Mouse (Mus musculus) CH12.LX (cell line): ENCODE measurements around the gene Spata20. TPM values are rescaled to one million over a fixed set of nuclear protein-coding genes. Genes with fewer than 3 reads are reported as not detected.

Experiments
- DNase-seq: peaks from one replicate; pipeline ENCODE4 v3.0.0-alpha.2; 2013; ENCODE audit errors: extremely low read depth
- H3K27ac ChIP-seq: 2 replicates; pipeline ENCODE4 v1.5.1; 2012; ENCODE audit warnings: low read depth, mild to moderate bottlenecking, control low read depth, moderate library complexity; ENCODE audit not compliant: insufficient read depth
- H3K27me3 ChIP-seq: replicated peaks from 2 replicates; pipeline ENCODE3; 2012; ENCODE audit warnings: inconsistent platforms
- H3K36me3 ChIP-seq, 2 experiments: replicated peaks in 1 of 2; 2 replicates each; pipeline versions ENCODE3 to v1.6.1; 2012; ENCODE audit warnings: inconsistent platforms in 1 of 2, low read length in 1 of 2, mild to moderate bottlenecking in 1 of 2, mixed read lengths in 1 of 2, moderate library complexity in 1 of 2; ENCODE audit not compliant: control insufficient read depth in 1 of 2, insufficient read depth in 1 of 2
- H3K4me1 ChIP-seq, 2 experiments: 2 replicates each; pipeline ENCODE4 v1.6.1; 2012; ENCODE audit warnings: inconsistent platforms in 1 of 2, moderate library complexity in 1 of 2; ENCODE audit not compliant: insufficient read depth in 2 of 2, control insufficient read depth in 1 of 2
- H3K4me2 ChIP-seq: 2 replicates; pipeline ENCODE4 v1.6.1; 2012; ENCODE audit warnings: low read depth, mild to moderate bottlenecking, control low read depth; ENCODE audit not compliant: poor library complexity, insufficient read depth, severe bottlenecking
- H3K4me3 ChIP-seq, 3 experiments: fragments of 150-350 bp in 1 of 3; sonication (generic) in 1 of 3; replicated peaks in 1 of 3; 2 replicates each; pipeline versions ENCODE3 to v1.5.1; 2011 to 2012; ENCODE audit warnings: low read depth in 2 of 3, low read length in 2 of 3, mild to moderate bottlenecking in 2 of 3, moderate library complexity in 2 of 3, control low read depth in 1 of 3, improper control_type of control experiment in 1 of 3, inconsistent platforms in 1 of 3, mixed read lengths in 1 of 3; ENCODE audit not compliant: poor library complexity in 1 of 3
- H3K79me2 ChIP-seq: replicated peaks from 2 replicates; pipeline ENCODE4 v1.6.1; 2012; ENCODE audit warnings: mild to moderate bottlenecking, moderate library complexity; ENCODE audit not compliant: control insufficient read depth, poor library complexity, insufficient read depth, severe bottlenecking; ENCODE audit errors: extremely low read depth
- H3K9ac ChIP-seq: 2 replicates; pipeline ENCODE4 v1.6.1; 2012; ENCODE audit warnings: low read depth, mild to moderate bottlenecking, control low read depth, moderate library complexity; ENCODE audit not compliant: insufficient read depth
- H3K9me3 ChIP-seq: replicated peaks from 2 replicates; pipeline ENCODE3; 2012; ENCODE audit warnings: low read length, inconsistent platforms, mixed read lengths
- CHD2 ChIP-seq: IDR thresholded peaks from 2 replicates; pipeline ENCODE4 v1.6.1; 2011; ENCODE audit warnings: low read length, improper control_type of control experiment
- CTCF ChIP-seq, 2 experiments: IDR thresholded peaks in 1 of 2; conservative IDR thresholded peaks in 1 of 2; 2 replicates each; pipeline ENCODE4 v1.5.1; 2011 to 2012; ENCODE audit warnings: low read depth in 2 of 2, low read length in 2 of 2, improper control_type of control experiment in 1 of 2, inconsistent platforms in 1 of 2, mild to moderate bottlenecking in 1 of 2, moderate library complexity in 1 of 2
- GABPA ChIP-seq: IDR thresholded peaks from 2 replicates; pipeline ENCODE4 v1.6.1; 2012; ENCODE audit warnings: low read depth, low read length, improper control_type of control experiment, inconsistent platforms; ENCODE audit not compliant: insufficient replicate concordance
- KAT2A ChIP-seq: IDR thresholded peaks from 2 replicates; pipeline ENCODE4 v1.6.1; 2012; ENCODE audit warnings: low read length, improper control_type of control experiment, inconsistent platforms; ENCODE audit not compliant: insufficient replicate concordance
- MAFK ChIP-seq: IDR thresholded peaks from 2 replicates; pipeline ENCODE4 v1.6.1; 2011; ENCODE audit warnings: low read length, improper control_type of control experiment; ENCODE audit not compliant: insufficient replicate concordance
- MAX ChIP-seq: IDR thresholded peaks from 2 replicates; pipeline ENCODE4 v1.6.1; 2011; ENCODE audit warnings: low read length, improper control_type of control experiment
- MAZ ChIP-seq: IDR thresholded peaks from 2 replicates; pipeline ENCODE4 v1.6.1; 2012; ENCODE audit warnings: low read depth, mild to moderate bottlenecking, inconsistent platforms, low read length, improper control_type of control experiment, moderate library complexity
- MEF2A ChIP-seq: IDR thresholded peaks from 2 replicates; pipeline ENCODE4 v1.6.1; 2014; ENCODE audit warnings: low read depth, mild to moderate bottlenecking, inconsistent platforms, low read length, improper control_type of control experiment, borderline replicate concordance
- MYC ChIP-seq: IDR thresholded peaks from 2 replicates; pipeline ENCODE4 v1.6.1; 2011; ENCODE audit warnings: low read depth, mild to moderate bottlenecking, improper control_type of control experiment, low read length
- NELFE ChIP-seq: IDR thresholded peaks from 2 replicates; pipeline ENCODE4 v1.6.1; 2011; ENCODE audit warnings: low read depth, low read length, improper control_type of control experiment
- PAX5 ChIP-seq: IDR thresholded peaks from 2 replicates; pipeline ENCODE4 v1.6.1; 2012; ENCODE audit warnings: low read length, inconsistent platforms, mixed read lengths
- POLR2A ChIP-seq: IDR thresholded peaks from 2 replicates; pipeline ENCODE4 v1.6.1; 2011; ENCODE audit warnings: low read depth, mild to moderate bottlenecking, improper control_type of control experiment, low read length
- POLR2AphosphoS2 ChIP-seq: IDR thresholded peaks from 2 replicates; pipeline ENCODE4 v1.6.1; 2011; ENCODE audit warnings: low read depth, low read length, improper control_type of control experiment
- RCOR1 ChIP-seq: conservative IDR thresholded peaks from 2 replicates; pipeline ENCODE4 v1.6.1; 2012; ENCODE audit warnings: low read depth, mild to moderate bottlenecking, inconsistent platforms, low read length, improper control_type of control experiment
- SIN3A ChIP-seq: IDR thresholded peaks from 2 replicates; pipeline ENCODE4 v1.6.1; 2012; ENCODE audit warnings: low read length, improper control_type of control experiment, inconsistent platforms
- SMC3 ChIP-seq: IDR thresholded peaks from 2 replicates; pipeline ENCODE4 v1.6.1; 2011; ENCODE audit warnings: low read depth, low read length, improper control_type of control experiment
- USF2 ChIP-seq: conservative IDR thresholded peaks from 2 replicates; pipeline ENCODE4 v1.6.1; 2011; ENCODE audit warnings: low read depth, low read length, improper control_type of control experiment
- ZC3H11A ChIP-seq: IDR thresholded peaks from 2 replicates; pipeline ENCODE4 v1.6.1; 2012; ENCODE audit warnings: low read depth, mild to moderate bottlenecking, inconsistent platforms, low read length, improper control_type of control experiment
- ZKSCAN1 ChIP-seq: IDR thresholded peaks from 2 replicates; pipeline ENCODE4 v1.6.1; 2012; ENCODE audit warnings: low read depth, inconsistent platforms, low read length, improper control_type of control experiment, borderline replicate concordance
- ZMIZ1 ChIP-seq: IDR thresholded peaks from 2 replicates; pipeline ENCODE4 v1.6.1; 2012; ENCODE audit warnings: low read depth, mild to moderate bottlenecking, inconsistent platforms, low read length, improper control_type of control experiment
- dilution Hi-C: fragments of 300-500 bp; cut with MboI; formaldehyde crosslinking; loops from 2 replicates; pipeline ENCODE4 v1.14.3; 2020; ENCODE audit warnings: low sequenced_read_pairs; ENCODE audit not compliant: extremely low pct_unique_long_range_greater_than_20kb, extremely low pct_ligation_motif_present
- in situ Hi-C: fragments of 300-500 bp; cut with MboI; formaldehyde crosslinking; loops from 3 replicates; pipeline ENCODE4 v1.14.3; 2019; ENCODE audit warnings: low sequenced_read_pairs, low pct_ligation_motif_present, low pct_unique_long_range_greater_than_20kb, mixed read lengths
- polyA plus RNA-seq: library from polyadenylated mRNA; unstranded; fragments of >175 nt; gene quantifications from 2 replicates; pipeline ENCODE4 v1.2.1, GENCODE M21; 2012; ENCODE audit warnings: low read depth; ENCODE audit not compliant: insufficient read length
- total RNA-seq, 2 experiments: library from RNA; depleted of rRNA; stranded (reverse); fragments of 300-350 nt in 1 of 2; fragments of >200 nt in 1 of 2; gene quantifications; 2 replicates each; pipeline ENCODE4 v1.2.3; 2012 to 2014

Spata20 gene
- total and polyA plus RNA-seq, 3 experiments = not detected

GRCm38 (mm10) chr11:94481963-94482362 is 4.0 kb downstream of the Spata20 start:
- Histone ChIP-seq H3K27ac (no peak overlapping the region), H3K79me2 (no peaks in the 10 kb centered on the region), H3K4me1 (peaks cover 3 to 4% of the 10 kb centered on the region in 2 experiments; a peak in 2 of 4 replicates), H3K9ac (no peak overlapping the region), H3K27me3 (peaks cover 89% of the 10 kb centered on the region), H3K36me3 (no peaks in the 10 kb centered on the region), H3K4me2 (no peak overlapping the region)
- no peak for DNase-seq
- dilution Hi-C loops = no loop called here
- TF ChIP-seq ZKSCAN1 (no peak), MAZ (no peak), POLR2AphosphoS2 (no peak), ZMIZ1 (no peak), MAX (no peak), KAT2A (no peak), SIN3A (no peak)
- TF ChIP-seq, all 38 proteins: peak for 0
- H3K4me3 ChIP-seq = no peak overlapping the region
- no peaks in the 10 kb centered on the region for H3K9me3 ChIP-seq
- in situ Hi-C loops = loop anchor here (5.0 to 10.0 kb wide), 3 partner anchors 60 to 347 kb away; no protein-coding TSS in a partner anchor

GRCm38 (mm10) chr11:94480382-94480781 is 5.6 kb downstream of the Spata20 start:
- no peak for TF ChIP-seq SIN3A
- no peak for TF ChIP-seq MAFK
- no peak for TF ChIP-seq MEF2A
- TF ChIP-seq CHD2 = no peak
- no peak for TF ChIP-seq CTCF (conservative IDR thresholded peaks at IDR 0.05 in 1 of 2, IDR thresholded peaks at IDR 0.05 in 1 of 2; ENCODE audit: low read depth in 2 of 2, low read length in 2 of 2)
- TF ChIP-seq GABPA = no peak
- TF ChIP-seq MYC = no peak
- TF ChIP-seq PAX5 = no peak
- no peak for TF ChIP-seq RCOR1
- no peak for TF ChIP-seq MAX
- TF ChIP-seq SMC3 = no peak
- no peak for TF ChIP-seq NELFE
- TF ChIP-seq POLR2A = no peak
- TF ChIP-seq ZC3H11A = no peak
- TF ChIP-seq KAT2A = no peak
- TF ChIP-seq USF2 = no peak
- peaks cover 6 to 12% of the 10 kb centered on the region in 2 experiments for H3K4me1 ChIP-seq
- no peak overlapping the region for H3K9ac ChIP-seq
- no peak overlapping the region for H3K4me3 ChIP-seq
- no peaks in the 10 kb centered on the region for H3K9me3 ChIP-seq
- no peaks in the 10 kb centered on the region for H3K79me2 ChIP-seq
- dilution Hi-C loops = no loop called here
- H3K27me3 ChIP-seq = peaks cover 91% of the 10 kb centered on the region
- no peak overlapping the region for H3K27ac ChIP-seq
- DNase-seq = no peak
- in situ Hi-C loops = loop anchor here (5.0 to 10.0 kb wide), 3 partner anchors 58 to 346 kb away; no protein-coding TSS in a partner anchor
- no peak overlapping the region for H3K4me2 ChIP-seq
- no peaks in the 10 kb centered on the region for H3K36me3 ChIP-seq
